Mouse (Mus musculus): Measurements from ENCODE around the gene Hist1h3c. TPM values are rescaled to one million over a fixed set of nuclear protein-coding genes. Genes with fewer than 3 reads are reported as not detected.

The Hist1h3c gene
- polyA plus RNA-seq, 1 experiment from 2014 or later = 11.3 TPM

- Histone ChIP-seq H3K4me1 (ENCODE audit: insufficient read depth) (peaks cover 10% of the 10 kb centered on the region), H3K27ac (ENCODE audit: low read depth) (peak overlapping the region; percentile 46), H3K4me2 (0 out of 2 replicates have a peak overlapping the region, but pooled peaks have one; percentile 15), H3K9me3 (ENCODE audit: low read depth, low read length) (no peaks in the 10 kb centered on the region), H3K4me3 (ENCODE audit: low read depth, low read length) (no peak overlapping the region), H3K36me3 (ENCODE audit: insufficient read depth) (no peaks in the 10 kb centered on the region), H3K27me3 (ENCODE audit: insufficient read depth, low read length) (no peaks in the 10 kb centered on the region), H3K9ac (no peak overlapping the region)
- TF ChIP-seq CTCF (IDR thresholded peaks at IDR 0.05; ENCODE audit: low read depth) = no peak
- ATAC-seq (ENCODE audit: insufficient read depth) (no peak), DNase-seq (peak; percentile 27)
- 76% methylated on average over 5 of the region's 5 CpGs for WGBS
These were observed 2.2 kb downstream of the Hist1h3c start for GRCm38 (mm10) chr13:23743215-23743614.

DNA sequence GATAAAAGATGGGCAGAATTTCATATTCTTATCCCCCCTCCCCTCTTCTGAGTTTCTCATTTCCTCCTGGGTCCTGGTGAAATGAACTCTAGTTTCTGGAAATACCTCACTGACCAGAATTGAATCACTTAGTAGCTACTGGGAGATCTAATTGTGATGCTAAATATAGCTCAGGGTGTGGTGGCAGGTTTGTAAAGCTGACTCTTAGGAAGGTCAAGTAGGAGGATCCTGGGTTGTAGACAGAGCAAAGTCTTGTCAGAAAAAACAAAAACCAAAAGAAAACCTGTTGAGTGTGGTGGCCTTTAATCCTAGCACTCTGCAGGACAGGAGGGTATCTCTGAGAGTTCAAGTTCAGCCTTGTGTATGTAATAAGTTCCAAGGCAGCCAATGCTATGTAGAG is 3.4 kb downstream of the Hist1h3c start:
- no peak for TF ChIP-seq CTCF (IDR thresholded peaks at IDR 0.05; ENCODE audit: low read depth)
- 0 out of 2 replicates have a peak, but pooled peaks cover 5% of the 10 kb centered on the region for H3K4me1 ChIP-seq (ENCODE audit: insufficient read depth)
- ATAC-seq (ENCODE audit: insufficient read depth) = no peak
- no peak overlapping the region for H3K9ac ChIP-seq
- no peak overlapping the region for H3K4me2 ChIP-seq
- no peak overlapping the region for H3K27ac ChIP-seq (ENCODE audit: low read depth)
- no peak for DNase-seq
- H3K27me3 ChIP-seq (ENCODE audit: insufficient read depth, low read length) = no peaks in the 10 kb centered on the region
- no peak overlapping the region for H3K4me3 ChIP-seq (ENCODE audit: low read depth, low read length)
- no peaks in the 10 kb centered on the region for H3K36me3 ChIP-seq (ENCODE audit: insufficient read depth)
- no peaks in the 10 kb centered on the region for H3K9me3 ChIP-seq (ENCODE audit: low read depth, low read length)

DNA sequence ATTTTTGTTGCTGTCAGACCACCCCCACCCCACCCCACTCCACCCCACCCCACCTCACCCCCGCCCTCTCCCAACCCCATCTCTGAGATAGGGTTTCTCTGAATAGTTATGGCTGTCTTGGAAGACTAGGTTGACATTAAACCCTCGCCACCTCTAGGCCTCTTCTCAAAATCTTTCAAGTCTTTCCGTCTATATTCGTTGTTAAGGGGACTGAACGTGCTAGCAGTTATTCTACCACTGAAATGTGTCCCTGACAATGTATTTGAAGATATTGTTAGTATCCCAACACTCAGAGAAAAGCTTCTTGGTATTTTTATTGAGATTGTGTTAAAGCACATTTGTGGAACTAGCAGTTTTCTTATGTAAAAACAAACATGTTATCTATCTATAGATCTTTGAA is 4.5 kb downstream of the Hist1h3c start:
- DNase-seq (peak; percentile 26), ATAC-seq (ENCODE audit: insufficient read depth) (no peak)
- no peak for TF ChIP-seq CTCF (IDR thresholded peaks at IDR 0.05; ENCODE audit: low read depth)
- WGBS = 45% methylated on average over 5 of the region's 5 CpGs
- Histone ChIP-seq H3K4me3 (ENCODE audit: low read depth, low read length) (peak overlapping the region; percentile 63; the same call in 1 of the 2 replicates), H3K9me3 (ENCODE audit: low read depth, low read length) (no peaks in the 10 kb centered on the region), H3K4me1 (ENCODE audit: insufficient read depth) (0 out of 2 replicates have a peak, but pooled peaks cover 5% of the 10 kb centered on the region), H3K27ac (ENCODE audit: low read depth) (peak overlapping the region; percentile 100), H3K4me2 (peak overlapping the region; percentile 90), H3K36me3 (ENCODE audit: insufficient read depth) (no peaks in the 10 kb centered on the region), H3K9ac (peak overlapping the region; percentile 94), H3K27me3 (ENCODE audit: insufficient read depth, low read length) (no peaks in the 10 kb centered on the region)

DNA sequence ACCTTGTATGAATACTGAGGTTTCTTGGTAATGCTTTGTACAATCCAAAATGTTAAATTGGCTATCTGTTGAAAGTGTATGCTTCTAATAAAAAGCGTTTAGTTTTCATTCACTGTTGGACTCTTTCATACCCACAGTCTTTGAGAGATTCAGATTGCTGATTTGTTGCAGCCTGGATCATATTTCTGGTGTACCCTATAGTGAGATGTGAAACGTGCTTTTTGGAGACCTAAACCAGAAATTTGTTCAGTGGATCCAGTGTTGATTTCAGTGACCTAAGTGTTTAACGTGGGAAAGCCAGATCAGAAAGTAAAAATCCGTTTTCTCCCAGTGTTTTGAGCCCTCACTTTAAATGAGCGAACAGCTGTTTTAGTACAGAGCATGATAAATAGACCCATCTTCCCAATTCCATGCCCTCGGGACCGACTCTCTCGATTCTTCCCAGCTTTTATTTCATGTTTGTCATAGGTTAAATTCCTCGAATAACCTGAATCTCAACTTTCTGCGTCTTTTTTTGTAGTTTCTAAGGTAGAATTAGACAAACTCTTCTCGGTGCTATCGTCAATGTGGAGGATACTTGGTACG is 5.1 kb downstream of the Hist1h3c start:
- ATAC-seq (ENCODE audit: insufficient read depth) (no peak), DNase-seq (peak; percentile 48)
- Histone ChIP-seq H3K4me1 (ENCODE audit: insufficient read depth) (0 out of 2 replicates have a peak, but pooled peaks cover 5% of the 10 kb centered on the region), H3K4me2 (peak overlapping the region; percentile 90), H3K9ac (peak overlapping the region; percentile 94), H3K9me3 (ENCODE audit: low read depth, low read length) (no peaks in the 10 kb centered on the region), H3K4me3 (ENCODE audit: low read depth, low read length) (peak overlapping the region; percentile 63), H3K27ac (ENCODE audit: low read depth) (peak overlapping the region; percentile 100), H3K36me3 (ENCODE audit: insufficient read depth) (no peaks in the 10 kb centered on the region), H3K27me3 (ENCODE audit: insufficient read depth, low read length) (no peaks in the 10 kb centered on the region)
- TF ChIP-seq CTCF (IDR thresholded peaks at IDR 0.05; ENCODE audit: low read depth) = no peak
- WGBS = 19% methylated on average over 13 of the region's 13 CpGs

DNA sequence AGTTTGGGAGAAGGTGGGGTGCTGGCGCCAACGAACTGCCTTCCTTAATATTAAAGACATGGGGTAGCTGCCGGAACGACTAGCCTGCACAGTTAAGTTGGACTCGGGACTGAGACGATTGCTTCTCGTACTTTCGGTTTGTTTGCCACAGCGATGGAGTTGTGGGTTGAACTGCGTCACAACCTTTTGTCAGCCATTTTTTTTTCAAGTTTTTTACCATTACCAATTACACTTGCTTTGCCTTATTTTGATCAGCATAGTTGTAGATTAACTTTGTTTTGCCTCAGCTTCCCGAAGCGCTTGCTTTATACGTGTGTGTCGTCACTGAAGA is 5.5 kb downstream of the Hist1h3c start:
- H3K36me3 ChIP-seq (ENCODE audit: insufficient read depth) = no peaks in the 10 kb centered on the region
- H3K4me2 ChIP-seq = peak overlapping the region; percentile 90
- no peaks in the 10 kb centered on the region for H3K27me3 ChIP-seq (ENCODE audit: insufficient read depth, low read length)
- TF ChIP-seq CTCF (IDR thresholded peaks at IDR 0.05; ENCODE audit: low read depth) = no peak
- H3K27ac ChIP-seq (ENCODE audit: low read depth) = peak overlapping the region; percentile 100
- WGBS = 0% methylated on average over 14 of the region's 14 CpGs
- H3K4me3 ChIP-seq (ENCODE audit: low read depth, low read length) = peak overlapping the region; percentile 63
- H3K4me1 ChIP-seq (ENCODE audit: insufficient read depth) = 0 out of 2 replicates have a peak, but pooled peaks cover 5% of the 10 kb centered on the region
- H3K9ac ChIP-seq = peak overlapping the region; percentile 94
- ATAC-seq (ENCODE audit: insufficient read depth) (no peak), DNase-seq (no peak)
- H3K9me3 ChIP-seq (ENCODE audit: low read depth, low read length) = no peaks in the 10 kb centered on the region

DNA sequence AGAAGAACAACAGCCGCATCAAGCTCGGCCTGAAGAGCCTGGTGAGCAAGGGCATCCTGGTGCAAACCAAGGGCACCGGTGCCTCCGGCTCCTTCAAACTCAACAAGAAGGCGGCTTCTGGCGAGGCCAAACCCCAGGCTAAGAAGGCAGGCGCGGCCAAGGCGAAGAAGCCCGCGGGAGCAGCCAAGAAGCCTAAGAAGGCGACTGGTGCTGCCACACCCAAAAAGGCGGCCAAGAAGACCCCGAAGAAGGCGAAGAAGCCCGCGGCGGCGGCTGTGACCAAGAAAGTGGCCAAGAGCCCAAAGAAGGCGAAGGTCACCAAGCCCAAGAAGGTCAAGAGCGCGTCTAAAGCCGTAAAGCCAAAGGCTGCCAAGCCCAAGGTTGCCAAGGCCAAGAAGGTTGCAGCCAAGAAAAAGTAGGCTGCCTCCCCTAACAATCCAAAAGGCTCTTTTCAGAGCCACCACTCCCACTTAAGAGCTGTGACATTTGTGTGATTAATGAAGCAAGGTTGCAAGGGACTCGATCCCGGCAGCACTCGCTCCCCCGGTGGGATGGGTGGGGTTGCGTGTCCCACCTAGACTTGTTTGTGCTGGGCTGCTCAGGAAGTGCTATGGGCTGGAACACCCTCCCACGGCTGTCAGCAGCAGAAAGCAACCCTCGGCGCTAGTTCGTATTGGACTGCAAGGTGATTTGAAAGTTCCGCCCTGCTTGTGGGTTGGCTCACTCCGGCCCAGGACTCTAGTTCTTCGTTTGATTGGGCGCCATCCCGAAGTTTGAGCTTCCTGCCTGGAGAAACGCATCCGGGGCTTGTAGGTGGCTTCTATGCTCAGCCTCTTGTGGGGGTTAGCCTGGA is 6.1 kb downstream of the Hist1h3c start:
- Histone ChIP-seq H3K36me3 (ENCODE audit: insufficient read depth) (no peaks in the 10 kb centered on the region), H3K27ac (ENCODE audit: low read depth) (peak overlapping the region; percentile 100), H3K4me3 (ENCODE audit: low read depth, low read length) (peak overlapping the region; percentile 63), H3K27me3 (ENCODE audit: insufficient read depth, low read length) (no peaks in the 10 kb centered on the region), H3K9me3 (ENCODE audit: low read depth, low read length) (no peaks in the 10 kb centered on the region), H3K4me2 (peak overlapping the region; percentile 90), H3K9ac (peak overlapping the region; percentile 94), H3K4me1 (ENCODE audit: insufficient read depth) (0 out of 2 replicates have a peak, but pooled peaks cover 5% of the 10 kb centered on the region)
- under 1% methylated on average over 38 of the region's 39 CpGs for WGBS
- ATAC-seq (ENCODE audit: insufficient read depth) (peak; percentile 88), DNase-seq (peak; percentile 96)
- TF ChIP-seq CTCF (IDR thresholded peaks at IDR 0.05; ENCODE audit: low read depth) = no peak

GRCm38 (mm10) chr13:23738677-23739068 is 6.7 kb downstream of the Hist1h3c start, which contains the start of gene Hist1h1c:
Gene Hist1h1c (plus strand): TSS chr13:23738808.
- H3K27me3 ChIP-seq (ENCODE audit: insufficient read depth, low read length) = no peaks in the 10 kb centered on the region
- WGBS = under 1% methylated on average over 30 of the region's 38 CpGs

More at GRCm38 (mm10) chr13:23738677-23739068, 6.7 kb downstream of the Hist1h3c start, which contains the start of gene Hist1h1c:
- Histone ChIP-seq H3K4me2 (peak within 1 kb of the TSS; percentile 90), H3K4me1 (ENCODE audit: insufficient read depth) (0 out of 2 replicates have a peak, but pooled peaks cover 5% of the 10 kb centered on the region), H3K9ac (peak within 1 kb of the TSS; percentile 94), H3K9me3 (ENCODE audit: low read depth, low read length) (no peaks in the 10 kb centered on the region), H3K36me3 (ENCODE audit: insufficient read depth) (no peaks in the 10 kb centered on the region), H3K4me3 (ENCODE audit: low read depth, low read length) (peak within 1 kb of the TSS; percentile 63), H3K27ac (ENCODE audit: low read depth) (peak within 1 kb of the TSS; percentile 100)
- peak; percentile 29; the same call in 1 of the 2 replicates for TF ChIP-seq CTCF (IDR thresholded peaks at IDR 0.05; ENCODE audit: low read depth)
- peak; percentile 97 for DNase-seq
- ATAC-seq (ENCODE audit: insufficient read depth) = peak; percentile 94

Measured in lung, embryonic 14.5 days (tissue).